Mouse (Mus musculus) gastrocnemius, postnatal 4 days (tissue): Measurements from ENCODE around the gene Mcl1. TPM values are rescaled to one million over a fixed set of nuclear protein-coding genes. Genes with fewer than 3 reads are reported as not detected.

Experiments
- DNase-seq, 2 experiments: peaks; one replicate each; pipeline ENCODE4 v3.0.0; 2021 to 2022; ENCODE audit warnings: low spot score in 2 of 2, mixed read lengths in 2 of 2
- total RNA-seq, 2 experiments: library from RNA; stranded (reverse); gene quantifications; 2 replicates each; pipeline ENCODE4 v1.2.3; 2021

The Mcl1 gene
- total RNA-seq, 2 experiments from 2014 or later, result 90.6 to 107 TPM

DNA sequence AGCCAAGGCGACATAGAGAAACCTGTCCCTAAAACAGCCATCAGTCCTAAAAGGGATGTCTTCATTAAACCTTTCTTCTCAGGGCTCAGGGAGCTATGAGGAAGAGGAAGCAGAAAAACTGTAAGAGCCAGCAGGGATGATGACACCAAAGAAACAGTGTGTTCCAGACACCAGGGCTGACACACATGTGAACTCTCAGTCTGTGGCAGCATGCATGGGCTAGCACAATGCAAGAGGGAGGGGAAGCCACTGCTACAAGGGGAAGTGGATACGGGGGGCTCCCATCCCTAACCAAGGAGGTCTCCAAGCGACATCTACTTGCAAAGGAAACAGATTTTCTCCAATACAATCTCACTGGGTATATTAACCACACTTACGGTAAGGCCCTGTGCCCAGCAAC, 47.7 kb downstream of the Mcl1 start:
- no peak for DNase-seq

DNA sequence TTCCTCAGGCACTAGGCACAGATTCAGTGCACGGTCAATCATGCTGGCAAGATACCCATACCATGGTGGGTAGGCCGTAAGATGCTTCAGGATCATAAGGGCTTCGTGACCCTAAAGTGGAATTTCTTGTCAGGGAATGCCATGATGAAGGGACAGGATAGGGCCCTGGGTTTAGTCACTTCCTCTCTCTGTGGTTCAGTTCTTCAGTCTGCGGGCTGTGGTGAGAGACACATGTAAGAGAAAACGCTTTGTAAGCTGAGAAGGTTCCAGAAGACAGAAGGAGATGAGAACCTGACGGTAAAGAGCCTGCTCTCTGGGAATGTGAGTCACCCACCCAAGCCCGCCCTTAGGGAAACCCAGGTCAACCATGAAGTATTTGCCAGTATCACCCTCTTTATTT, 48.9 kb downstream of the Mcl1 start:
- DNase-seq, result no peak

DNA sequence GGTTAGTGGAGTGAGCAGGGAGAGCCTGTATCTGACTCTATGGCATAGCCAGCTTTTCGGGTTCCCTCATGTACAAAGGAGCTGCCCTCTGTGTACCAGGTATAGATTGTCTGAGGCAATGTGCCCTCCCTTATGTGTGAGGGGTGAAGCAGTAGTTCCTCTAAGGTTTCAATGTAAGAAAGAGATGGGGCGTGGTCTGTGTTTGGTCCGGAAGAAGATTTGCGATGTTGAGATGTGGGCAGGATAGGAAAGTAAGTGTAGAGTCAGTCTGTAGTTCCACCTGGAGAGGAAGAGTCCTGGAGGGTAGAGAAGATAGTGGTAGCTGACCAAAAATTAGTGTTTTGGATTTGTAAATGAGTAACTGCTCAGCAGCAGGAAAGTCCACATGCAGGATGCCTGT, 50.5 kb downstream of the Mcl1 start:
- DNase-seq, result no peak

DNA sequence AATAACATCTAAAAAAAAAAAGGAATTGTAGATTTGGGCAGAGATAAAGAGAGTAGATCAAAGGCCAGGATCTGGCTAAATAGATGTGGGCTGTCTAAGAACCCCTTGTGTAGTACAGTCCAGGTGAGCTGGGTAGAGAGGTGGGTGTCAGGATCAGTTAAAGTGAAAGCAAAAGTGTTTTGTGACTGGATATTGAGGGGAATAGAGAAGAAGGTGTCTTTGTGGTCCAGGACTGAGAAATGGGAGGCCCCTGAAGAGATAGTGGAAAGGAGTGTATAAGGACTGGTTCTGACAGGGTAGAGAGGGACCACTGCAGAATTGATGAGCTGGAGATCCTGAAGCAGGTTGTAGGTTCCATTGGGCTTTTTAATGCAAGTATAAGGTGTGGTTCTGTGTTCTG, 51.4 kb downstream of the Mcl1 start:
- DNase-seq, result no peak

Other genes starting within 250 kb of the Mcl1 start
- 10 to 100 TPM; 59.6 to 72.8 TPM for gene Arnt, start 224.4 kb upstream of the Mcl1 start, total RNA-seq
- 10 to 100 TPM; 49.1 to 52.4 TPM for gene Ctsk, start 159.5 kb upstream of the Mcl1 start, total RNA-seq
- 10 to 100 TPM; 10.1 to 10.7 TPM for gene Ctss, start 132.0 kb upstream of the Mcl1 start, total RNA-seq
- not detected for gene Hormad1, start 99.1 kb upstream of the Mcl1 start, total RNA-seq
- gene Golph3l, start 69.9 kb upstream of the Mcl1 start, total RNA-seq, result 10 to 100 TPM; 21.1 to 21.7 TPM
- gene Ensa, start 33.8 kb upstream of the Mcl1 start, total RNA-seq, result 10 to 100 TPM; 74.3 to 79.9 TPM
- 10 to 100 TPM; 28.2 to 36.2 TPM for gene Adamtsl4, start 29.1 kb downstream of the Mcl1 start, total RNA-seq
- gene Ecm1, start 80.8 kb downstream of the Mcl1 start, total RNA-seq, result 10 to 100 TPM; 32.4 to 35.5 TPM
- 10 to 100 TPM; 22.4 to 23.9 TPM for gene Tars2, start 101.4 kb downstream of the Mcl1 start, total RNA-seq
- gene Rprd2, start 160.1 kb downstream of the Mcl1 start, total RNA-seq, result 10 to 100 TPM; 49.1 to 51.4 TPM
- gene Prpf3, start 197.1 kb downstream of the Mcl1 start, total RNA-seq, result 10 to 100 TPM; 24.2 to 31.2 TPM
- gene Mrps21, start 212.7 kb downstream of the Mcl1 start, total RNA-seq, result 100 to 1,000 TPM; 197 to 219 TPM
- 1 to 10 TPM; 1.0 to 1.6 TPM for gene Ciart, start 223.5 kb downstream of the Mcl1 start, total RNA-seq
- gene BC028528, start 233.2 kb downstream of the Mcl1 start, total RNA-seq, result 10 to 100 TPM; 14.4 to 26.0 TPM
- 10 to 100 TPM; 91.3 to 95.8 TPM for gene Aph1a, start 235.2 kb downstream of the Mcl1 start, total RNA-seq
- 10 to 100 TPM; 27.0 to 27.2 TPM for gene Car14, start 245.9 kb downstream of the Mcl1 start, total RNA-seq